Mouse (Mus musculus): Measurements from ENCODE around the gene Efcab7.

Efcab7 gene

GRCm38 (mm10) chr4:99829094-99830073 is at the start of gene Efcab7:
Efcab7 (plus strand) TSS chr4:99829198.
- peak; percentile 93 for DNase-seq

GRCm38 (mm10) chr4:99792365-99792764 is 36.6 kb upstream of the Efcab7 start:
- peak; percentile 5 for DNase-seq

GRCm38 (mm10) chr4:99816697-99817460 is 12.1 kb upstream of the Efcab7 start:
- no peak for DNase-seq

- no peak for DNase-seq
Measured at GRCm38 (mm10) chr4:99828337-99828736, 661 bp upstream of the Efcab7 start.

- DNase-seq, result no peak
Measured at GRCm38 (mm10) chr4:99828739-99829093, 282 bp upstream of the Efcab7 start.

- peak; percentile 44 for DNase-seq
Measured at GRCm38 (mm10) chr4:99881882-99882281, 52.9 kb downstream of the Efcab7 start.

GRCm38 (mm10) chr4:99882405-99882804 is 53.4 kb downstream of the Efcab7 start:
- DNase-seq, result no peak

- peak; percentile 62 for DNase-seq
Measured at GRCm38 (mm10) chr4:99913894-99914451, 85.0 kb downstream of the Efcab7 start.

- DNase-seq, result no peak
Measured at GRCm38 (mm10) chr4:99926380-99926779, 97.4 kb downstream of the Efcab7 start.

- DNase-seq, result no peak
Measured at GRCm38 (mm10) chr4:99928521-99928920, 99.5 kb downstream of the Efcab7 start.

- peak; percentile 83 for DNase-seq
Measured at GRCm38 (mm10) chr4:99929149-99929612, 100.2 kb downstream of the Efcab7 start, which contains the start of gene Pgm1. Pgm1 (plus strand) TSS chr4:99929414.

- DNase-seq, result peak; percentile 86
Measured at GRCm38 (mm10) chr4:99929613-99930517, 100.9 kb downstream of the Efcab7 start, which contains the start of gene Itgb3bp. Itgb3bp (minus strand) TSS chr4:99929813.

GRCm38 (mm10) chr4:99930518-99931239 is 101.7 kb downstream of the Efcab7 start:
- no peak for DNase-seq

GRCm38 (mm10) chr4:99931240-99931580 is 102.2 kb downstream of the Efcab7 start:
- DNase-seq, result no peak

- DNase-seq, result no peak
Measured at GRCm38 (mm10) chr4:99931807-99932206, 102.8 kb downstream of the Efcab7 start.

- no peak for DNase-seq
Measured at GRCm38 (mm10) chr4:99934859-99935258, 105.9 kb downstream of the Efcab7 start.

- DNase-seq, result no peak
Measured at GRCm38 (mm10) chr4:99936278-99936677, 107.3 kb downstream of the Efcab7 start.

GRCm38 (mm10) chr4:99939711-99940505 is 110.9 kb downstream of the Efcab7 start:
- no peak for DNase-seq

GRCm38 (mm10) chr4:99941655-99942414 is 112.8 kb downstream of the Efcab7 start:
- DNase-seq, result no peak

- DNase-seq, result no peak
Measured at GRCm38 (mm10) chr4:99944606-99945005, 115.6 kb downstream of the Efcab7 start.

All from embryo, embryonic 11 days (tissue).